Comparison of ENCODE assay signal across 14 mouse cellular contexts in genomic region chr10:78019291-78019690, GRCm38 (mm10). TPM values are rescaled to one million over a fixed set of nuclear protein-coding genes. Genes with fewer than 3 reads are reported as not detected.
DNase-seq lines count a peak whose midpoint lies in the region; ATAC-seq and TF ChIP-seq lines count a peak whose summit lies in the region.
"Had no signal": no experiment of that assay in that cellular context is flagged by ENCODE, and none has a peak within 500 bp of the region (broad histone marks: within the 10 kb centered on the region; RNA-seq: fewer than 3 reads in every experiment).

No protein-coding gene starts in this region.

- H3K4me1 ChIP-seq in forebrain, embryonic 12.5 days: 0 out of 2 replicates have a peak, but pooled peaks cover 2% of the 10 kb centered on the region
- no peaks in the 10 kb centered on the region for H3K4me1 ChIP-seq in forebrain, embryonic 11.5 days (replicated peaks; ENCODE audit: control insufficient read depth, insufficient read depth, low read length)
- H3K4me1 ChIP-seq in hindbrain, postnatal 0 days (ENCODE audit: insufficient read depth, low read length): no peaks in the 10 kb centered on the region
- H3K4me1 ChIP-seq in hindbrain, embryonic 14.5 days (replicated peaks; ENCODE audit: control insufficient read depth, insufficient read depth, low read length): no peaks in the 10 kb centered on the region
- 0 out of 2 replicates have a peak, but pooled peaks cover 2% of the 10 kb centered on the region for H3K4me1 ChIP-seq in embryonic facial prominence, embryonic 13.5 days
- H3K4me1 ChIP-seq in midbrain, embryonic 15.5 days: peaks cover 2% of the 10 kb centered on the region; the same call in 1 of the 2 replicates

- H3K9me3 ChIP-seq in forebrain, embryonic 12.5 days: no peaks in the 10 kb centered on the region
- H3K9me3 ChIP-seq in forebrain, embryonic 11.5 days (ENCODE audit: control insufficient read depth, low read length): no peaks in the 10 kb centered on the region
- no peaks in the 10 kb centered on the region for H3K9me3 ChIP-seq in hindbrain, postnatal 0 days (ENCODE audit: low read length)
- no peaks in the 10 kb centered on the region for H3K9me3 ChIP-seq in hindbrain, embryonic 14.5 days (ENCODE audit: control insufficient read depth, low read length)
- no peaks in the 10 kb centered on the region for H3K9me3 ChIP-seq in embryonic facial prominence, embryonic 13.5 days
- no peaks in the 10 kb centered on the region for H3K9me3 ChIP-seq in midbrain, embryonic 15.5 days
- H3K9me3 ChIP-seq: forebrain, embryonic 15.5 days; limb, embryonic 15.5 days had no signal

- no peak for DNase-seq in forebrain, embryonic 11.5 days (ENCODE audit: low spot score)
- DNase-seq in hindbrain, postnatal 0 days (ENCODE audit: low spot score): no peak
- no peak for DNase-seq in hindbrain, embryonic 14.5 days (ENCODE audit: low spot score)
- DNase-seq in frontal cortex, postnatal 25 days (ENCODE audit: low spot score in 2 of 2): no peak
- DNase-seq in gastrocnemius, postnatal 10 days: no peak

- H3K4me3 ChIP-seq in forebrain, embryonic 12.5 days (replicated peaks): no peak overlapping the region
- no peak overlapping the region for H3K4me3 ChIP-seq in forebrain, embryonic 11.5 days (ENCODE audit: low read depth, low read length)
- no peak overlapping the region for H3K4me3 ChIP-seq in hindbrain, postnatal 0 days (ENCODE audit: low read length)
- H3K4me3 ChIP-seq in hindbrain, embryonic 14.5 days (replicated peaks; ENCODE audit: low read length): no peak overlapping the region
- H3K4me3 ChIP-seq in embryonic facial prominence, embryonic 13.5 days: no peak overlapping the region
- H3K4me3 ChIP-seq in midbrain, embryonic 15.5 days: no peak overlapping the region

- no peak overlapping the region for H3K27ac ChIP-seq in forebrain, embryonic 12.5 days
- no peak overlapping the region for H3K27ac ChIP-seq in forebrain, embryonic 11.5 days (ENCODE audit: low read depth, low read length)
- no peak overlapping the region for H3K27ac ChIP-seq in hindbrain, postnatal 0 days
- H3K27ac ChIP-seq in hindbrain, embryonic 14.5 days: no peak overlapping the region
- H3K27ac ChIP-seq in embryonic facial prominence, embryonic 13.5 days: no peak overlapping the region
- H3K27ac ChIP-seq in midbrain, embryonic 15.5 days: no peak overlapping the region
- H3K27ac ChIP-seq: forebrain, embryonic 15.5 days; left cerebral cortex, adult 2 months; limb, embryonic 15.5 days had no signal

- TF ChIP-seq CTCF in hindbrain, postnatal 0 days (IDR thresholded peaks at IDR 0.05; ENCODE audit: low read depth): no peak

- H3K4me2 ChIP-seq in forebrain, embryonic 12.5 days: no peak overlapping the region
- H3K4me2 ChIP-seq in forebrain, embryonic 11.5 days (ENCODE audit: low read depth, low read length, severe bottlenecking): no peak overlapping the region
- H3K4me2 ChIP-seq in hindbrain, postnatal 0 days (ENCODE audit: low read depth, low read length): no peak overlapping the region
- no peak overlapping the region for H3K4me2 ChIP-seq in hindbrain, embryonic 14.5 days (replicated peaks)
- no peak overlapping the region for H3K4me2 ChIP-seq in embryonic facial prominence, embryonic 13.5 days
- H3K4me2 ChIP-seq in midbrain, embryonic 15.5 days: no peak overlapping the region

- no peaks in the 10 kb centered on the region for H3K36me3 ChIP-seq in forebrain, embryonic 12.5 days (replicated peaks)
- H3K36me3 ChIP-seq in forebrain, embryonic 11.5 days (ENCODE audit: control insufficient read depth, insufficient read depth, low read length): no peaks in the 10 kb centered on the region
- H3K36me3 ChIP-seq in hindbrain, postnatal 0 days (ENCODE audit: insufficient read depth, low read length): no peaks in the 10 kb centered on the region
- H3K36me3 ChIP-seq in hindbrain, embryonic 14.5 days (replicated peaks; ENCODE audit: control insufficient read depth, insufficient read depth): no peaks in the 10 kb centered on the region
- no peaks in the 10 kb centered on the region for H3K36me3 ChIP-seq in embryonic facial prominence, embryonic 13.5 days
- H3K36me3 ChIP-seq in midbrain, embryonic 15.5 days (replicated peaks): no peaks in the 10 kb centered on the region
- H3K36me3 ChIP-seq: forebrain, embryonic 15.5 days; limb, embryonic 15.5 days had no signal

- WGBS in forebrain, embryonic 12.5 days: 80% methylated on average over 4 of the region's 4 CpGs
- 82% methylated on average over 4 of the region's 4 CpGs for WGBS in forebrain, embryonic 11.5 days
- 75% methylated on average over 4 of the region's 4 CpGs for WGBS in hindbrain, postnatal 0 days
- 78% methylated on average over 4 of the region's 4 CpGs for WGBS in hindbrain, embryonic 14.5 days
- WGBS in embryonic facial prominence, embryonic 13.5 days: 90% methylated on average over 4 of the region's 4 CpGs
- 74% methylated on average over 4 of the region's 4 CpGs for WGBS in midbrain, embryonic 15.5 days

- 0 out of 2 replicates have a peak, but pooled peaks have one; percentile 33 for ATAC-seq in forebrain, embryonic 12.5 days (ENCODE audit: low FRiP score)
- no peak for ATAC-seq in forebrain, embryonic 11.5 days (replicated peaks; ENCODE audit: low FRiP score)
- 0 out of 2 replicates have a peak, but pooled peaks have one; percentile 62 for ATAC-seq in hindbrain, postnatal 0 days
- no peak for ATAC-seq in hindbrain, embryonic 14.5 days (ENCODE audit: low FRiP score)
- peak; percentile 52; the same call in 1 of the 2 replicates for ATAC-seq in embryonic facial prominence, embryonic 13.5 days (ENCODE audit: insufficient number of reproducible peaks, insufficient read depth, low FRiP score, low TSS enrichment, low read depth)
- ATAC-seq in midbrain, embryonic 15.5 days (replicated peaks): 0 out of 2 replicates have a peak, but pooled peaks have one; percentile 37

- H3K9ac ChIP-seq in forebrain, embryonic 12.5 days: no peak overlapping the region
- no peak overlapping the region for H3K9ac ChIP-seq in forebrain, embryonic 11.5 days (ENCODE audit: low read length)
- H3K9ac ChIP-seq in hindbrain, postnatal 0 days (replicated peaks; ENCODE audit: low read length): no peak overlapping the region
- H3K9ac ChIP-seq in hindbrain, embryonic 14.5 days: no peak overlapping the region
- no peak overlapping the region for H3K9ac ChIP-seq in embryonic facial prominence, embryonic 13.5 days
- H3K9ac ChIP-seq in midbrain, embryonic 15.5 days: no peak overlapping the region
- H3K9ac ChIP-seq: forebrain, embryonic 15.5 days; limb, embryonic 15.5 days had no signal

- H3K27me3 ChIP-seq in forebrain, embryonic 12.5 days: no peaks in the 10 kb centered on the region
- no peaks in the 10 kb centered on the region for H3K27me3 ChIP-seq in forebrain, embryonic 11.5 days (ENCODE audit: control insufficient read depth, insufficient read depth, low read length)
- H3K27me3 ChIP-seq in hindbrain, postnatal 0 days (ENCODE audit: insufficient read depth, low read length): no peaks in the 10 kb centered on the region
- no peaks in the 10 kb centered on the region for H3K27me3 ChIP-seq in hindbrain, embryonic 14.5 days (ENCODE audit: control insufficient read depth, insufficient read depth, low read length)
- H3K27me3 ChIP-seq in embryonic facial prominence, embryonic 13.5 days: no peaks in the 10 kb centered on the region
- no peaks in the 10 kb centered on the region for H3K27me3 ChIP-seq in midbrain, embryonic 15.5 days (replicated peaks)
- H3K27me3 ChIP-seq: forebrain, embryonic 15.5 days; limb, embryonic 15.5 days had no signal

RNA-seq across cellular contexts. Expression of gene Pfkl, which starts 9.4 kb away (rescaled TPM):
- polyA plus RNA-seq in forebrain, embryonic 12.5 days (2016; fragmentation: Nextera tagmentation; extraction: Ambion mirVana): 134 and 135 TPM in 2 replicates
- polyA plus RNA-seq in forebrain, embryonic 11.5 days (2014; fragmentation: Nextera tagmentation; extraction: Ambion mirVana): 171 and 174 TPM in 2 replicates
- total RNA-seq in hindbrain, postnatal 0 days (2014; rRNA removed): 183 and 208 TPM in 2 replicates
- polyA plus RNA-seq in hindbrain, postnatal 0 days (2015; fragmentation: Nextera tagmentation; extraction: Ambion mirVana): 96.5 and 101 TPM in 2 replicates
- 93.5 and 98.2 TPM in 2 replicates for polyA plus RNA-seq in hindbrain, embryonic 14.5 days (2014; fragmentation: Nextera tagmentation; extraction: Ambion mirVana)
- 140 and 145 TPM in 2 replicates for polyA plus RNA-seq in embryonic facial prominence, embryonic 13.5 days (2015; fragmentation: Nextera tagmentation; extraction: Ambion mirVana)
- 127 and 128 TPM in 2 replicates for polyA plus RNA-seq in midbrain, embryonic 15.5 days (2015; fragmentation: Nextera tagmentation; extraction: Ambion mirVana)
- total RNA-seq in gastrocnemius, postnatal 10 days (2021): 10 to 100 TPM in 1 of 2 experiments, 1 to 10 TPM in 1; 9.7 to 12.2 TPM

RNA-seq across cellular contexts. Expression of gene Dnmt3l, which starts 22.5 kb away (rescaled TPM):
- polyA plus RNA-seq in forebrain, embryonic 12.5 days (2016; fragmentation: Nextera tagmentation; extraction: Ambion mirVana): not detected in 2 replicates
- polyA plus RNA-seq in forebrain, embryonic 11.5 days (2014; fragmentation: Nextera tagmentation; extraction: Ambion mirVana): not detected in 2 replicates
- 0.63 TPM in 1 of 2 replicates, not detected in the other for total RNA-seq in hindbrain, postnatal 0 days (2014; rRNA removed)
- 0.13 and 0.44 TPM in 2 replicates for polyA plus RNA-seq in hindbrain, postnatal 0 days (2015; fragmentation: Nextera tagmentation; extraction: Ambion mirVana)
- not detected in 2 replicates for polyA plus RNA-seq in hindbrain, embryonic 14.5 days (2014; fragmentation: Nextera tagmentation; extraction: Ambion mirVana)
- 0.44 and 0.56 TPM in 2 replicates for polyA plus RNA-seq in embryonic facial prominence, embryonic 13.5 days (2015; fragmentation: Nextera tagmentation; extraction: Ambion mirVana)
- polyA plus RNA-seq in midbrain, embryonic 15.5 days (2015; fragmentation: Nextera tagmentation; extraction: Ambion mirVana): not detected in 2 replicates
- total RNA-seq in gastrocnemius, postnatal 10 days (2021): not detected
- total RNA-seq: heart, postnatal 10 days had no signal
- polyA plus RNA-seq: forebrain, embryonic 15.5 days had no signal

RNA-seq across cellular contexts. Expression of gene Aire, which starts 24.1 kb away (rescaled TPM):
- 0.11 and 0.19 TPM in 2 replicates for polyA plus RNA-seq in forebrain, embryonic 12.5 days (2016; fragmentation: Nextera tagmentation; extraction: Ambion mirVana)
- 0.21 TPM in 1 of 2 replicates, not detected in the other for polyA plus RNA-seq in forebrain, embryonic 11.5 days (2014; fragmentation: Nextera tagmentation; extraction: Ambion mirVana)
- 0.14 and 0.99 TPM in 2 replicates for total RNA-seq in hindbrain, postnatal 0 days (2014; rRNA removed)
- polyA plus RNA-seq in hindbrain, postnatal 0 days (2015; fragmentation: Nextera tagmentation; extraction: Ambion mirVana): 0.05 and 0.30 TPM in 2 replicates
- 0.09 and 0.15 TPM in 2 replicates for polyA plus RNA-seq in hindbrain, embryonic 14.5 days (2014; fragmentation: Nextera tagmentation; extraction: Ambion mirVana)
- 0.39 and 0.59 TPM in 2 replicates for polyA plus RNA-seq in embryonic facial prominence, embryonic 13.5 days (2015; fragmentation: Nextera tagmentation; extraction: Ambion mirVana)
- polyA plus RNA-seq in midbrain, embryonic 15.5 days (2015; fragmentation: Nextera tagmentation; extraction: Ambion mirVana): 0.06 and 0.37 TPM in 2 replicates
- total RNA-seq in gastrocnemius, postnatal 10 days (2021): not detected
- total RNA-seq: adrenal gland, adult 18-20 months; heart, postnatal 10 days; megakaryocyte progenitor cell, adult 5-6 weeks had no signal

RNA-seq across cellular contexts. Expression of gene 1810043G02Rik, which starts 41.0 kb away (rescaled TPM):
- 28.1 and 32.2 TPM in 2 replicates for polyA plus RNA-seq in forebrain, embryonic 12.5 days (2016; fragmentation: Nextera tagmentation; extraction: Ambion mirVana)
- 34.9 and 38.6 TPM in 2 replicates for polyA plus RNA-seq in forebrain, embryonic 11.5 days (2014; fragmentation: Nextera tagmentation; extraction: Ambion mirVana)
- total RNA-seq in hindbrain, postnatal 0 days (2014; rRNA removed): 72.0 and 75.7 TPM in 2 replicates
- polyA plus RNA-seq in hindbrain, postnatal 0 days (2015; fragmentation: Nextera tagmentation; extraction: Ambion mirVana): 58.5 and 60.4 TPM in 2 replicates
- polyA plus RNA-seq in hindbrain, embryonic 14.5 days (2014; fragmentation: Nextera tagmentation; extraction: Ambion mirVana): 46.9 and 48.1 TPM in 2 replicates
- 28.6 and 31.7 TPM in 2 replicates for polyA plus RNA-seq in embryonic facial prominence, embryonic 13.5 days (2015; fragmentation: Nextera tagmentation; extraction: Ambion mirVana)
- 48.3 and 49.5 TPM in 2 replicates for polyA plus RNA-seq in midbrain, embryonic 15.5 days (2015; fragmentation: Nextera tagmentation; extraction: Ambion mirVana)
- total RNA-seq in gastrocnemius, postnatal 10 days (2021): 1 to 10 TPM; 5.1 to 6.3 TPM

RNA-seq across cellular contexts. Expression of gene Trpm2, which starts 48.9 kb away (rescaled TPM):
- 0.62 and 1.1 TPM in 2 replicates for polyA plus RNA-seq in forebrain, embryonic 12.5 days (2016; fragmentation: Nextera tagmentation; extraction: Ambion mirVana)
- polyA plus RNA-seq in forebrain, embryonic 11.5 days (2014; fragmentation: Nextera tagmentation; extraction: Ambion mirVana): 0.86 and 0.87 TPM in 2 replicates
- 6.5 and 9.1 TPM in 2 replicates for total RNA-seq in hindbrain, postnatal 0 days (2014; rRNA removed)
- 4.6 and 6.8 TPM in 2 replicates for polyA plus RNA-seq in hindbrain, postnatal 0 days (2015; fragmentation: Nextera tagmentation; extraction: Ambion mirVana)
- 6.3 and 6.4 TPM in 2 replicates for polyA plus RNA-seq in hindbrain, embryonic 14.5 days (2014; fragmentation: Nextera tagmentation; extraction: Ambion mirVana)
- polyA plus RNA-seq in embryonic facial prominence, embryonic 13.5 days (2015; fragmentation: Nextera tagmentation; extraction: Ambion mirVana): 0.21 and 0.44 TPM in 2 replicates
- polyA plus RNA-seq in midbrain, embryonic 15.5 days (2015; fragmentation: Nextera tagmentation; extraction: Ambion mirVana): 3.7 and 6.1 TPM in 2 replicates
- total RNA-seq in gastrocnemius, postnatal 10 days (2021): under 1 TPM; 0.26 to 0.75 TPM

Comparison
In these comparisons a context has a peak if more than half of its experiments do, and no peak if none do; other contexts are left out.
1. ATAC-seq: peak in forebrain, embryonic 12.5 days (single experiment), hindbrain, postnatal 0 days (single experiment), embryonic facial prominence, embryonic 13.5 days (single experiment) and midbrain, embryonic 15.5 days (single experiment); none in forebrain, embryonic 11.5 days (single experiment) and hindbrain, embryonic 14.5 days (single experiment).